Mouse (Mus musculus) liver, embryonic 15.5 days (tissue): ENCODE measurements around the gene Rab7b. TPM values are rescaled to one million over a fixed set of nuclear protein-coding genes. Genes with fewer than 3 reads are reported as not detected.
A peak's percentile ranks its signal among the peaks of the same experiment; 100 is the strongest.

ENCODE experiments used
- ATAC-seq: fragments of 200-750 bp; cut with Nextera tagmentation; 2 replicates; pipeline ENCODE4 v1.8.0; 2017; ENCODE audit warnings: moderate number of reproducible peaks, mild to moderate bottlenecking, moderate library complexity; ENCODE audit not compliant: insufficient read depth
- H3K27ac ChIP-seq: fragments of 300-500 bp; sonication (generic); replicated peaks from 2 replicates; pipeline ENCODE4 v1.5.1; 2015; ENCODE audit warnings: mild to moderate bottlenecking, inconsistent platforms
- H3K27me3 ChIP-seq: fragments of 300-500 bp; sonication (generic); 2 replicates; pipeline ENCODE4 v1.6.1; 2015; ENCODE audit warnings: mild to moderate bottlenecking, inconsistent platforms
- H3K36me3 ChIP-seq: fragments of 300-500 bp; sonication (generic); replicated peaks from 2 replicates; pipeline ENCODE4 v1.6.1; 2015; ENCODE audit warnings: moderate library complexity, mild to moderate bottlenecking, inconsistent platforms
- H3K4me1 ChIP-seq: fragments of 300-500 bp; sonication (generic); replicated peaks from 2 replicates; pipeline ENCODE4 v1.6.1; 2015; ENCODE audit warnings: inconsistent platforms
- H3K4me2 ChIP-seq: fragments of 300-500 bp; sonication (generic); 2 replicates; pipeline ENCODE4 v1.6.1; 2015; ENCODE audit warnings: moderate library complexity, mild to moderate bottlenecking, inconsistent platforms
- H3K4me3 ChIP-seq: fragments of 300-500 bp; sonication (generic); replicated peaks from 2 replicates; pipeline ENCODE4 v1.5.1; 2015; ENCODE audit warnings: mild to moderate bottlenecking, inconsistent platforms
- H3K9ac ChIP-seq: fragments of 300-500 bp; sonication (generic); 2 replicates; pipeline ENCODE4 v1.6.1; 2015; ENCODE audit warnings: moderate library complexity, mild to moderate bottlenecking, inconsistent platforms
- H3K9me3 ChIP-seq: fragments of 300-500 bp; sonication (generic); replicated peaks from 2 replicates; pipeline ENCODE4 v1.6.1; 2016; ENCODE audit warnings: inconsistent platforms
- WGBS: fragments of 180-500 bp; shearing (Covaris S2); methylation state at CpG from one replicate; pipeline ENCODE4 v1.1.7; 2015; ENCODE audit warnings: mixed read lengths; ENCODE audit not compliant: insufficient replicate concordance; 5-methylcytosine and 5-hydroxymethylcytosine counted together
- polyA plus RNA-seq: library from polyadenylated mRNA; unstranded; fragments of >200 nt; fragmentation: Nextera tagmentation; extraction: Ambion mirVana; gene quantifications from 2 replicates; pipeline ENCODE4 v1.2.1, GENCODE M21; 2015

Gene Rab7b
- polyA plus RNA-seq = 1.2 TPM in 2 replicates

DNA sequence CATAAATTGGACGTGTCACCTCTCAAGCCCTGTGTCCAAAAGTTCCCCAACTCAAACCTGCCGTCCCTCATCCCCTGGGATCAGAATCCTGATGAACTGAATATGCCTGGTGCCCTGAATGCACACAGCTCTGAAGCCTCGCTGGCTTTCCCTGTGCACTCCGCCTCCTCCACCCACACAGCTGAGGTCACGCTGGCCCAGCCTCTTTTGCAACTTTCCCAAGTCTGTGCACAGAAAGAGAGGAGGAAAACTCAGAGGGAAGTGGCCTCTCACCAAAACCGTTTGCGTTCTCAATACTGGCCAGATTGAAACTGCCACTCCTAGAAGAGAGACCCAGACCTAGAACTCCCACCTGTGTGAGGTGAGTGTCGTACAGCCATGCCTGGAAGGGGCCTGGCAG lies at the start of gene Rab7b:
Gene Rab7b (plus strand): TSS at position 221 of the 400 bp plus-strand sequence.
- Histone ChIP-seq H3K27me3 (no peaks in the 10 kb centered on the region), H3K27ac (no peak within 1 kb of the TSS), H3K4me3 (no peak within 1 kb of the TSS), H3K36me3 (no peaks in the 10 kb centered on the region), H3K9ac (no peak within 1 kb of the TSS), H3K4me2 (peak within 1 kb of the TSS; percentile 2; the same call in 1 of the 2 replicates), H3K9me3 (no peaks in the 10 kb centered on the region), H3K4me1 (peaks cover 7% of the 10 kb centered on the region; the same call in 1 of the 2 replicates)
- WGBS = 30% methylated on average over 8 of the region's 8 CpGs
- ATAC-seq = no peak

DNA sequence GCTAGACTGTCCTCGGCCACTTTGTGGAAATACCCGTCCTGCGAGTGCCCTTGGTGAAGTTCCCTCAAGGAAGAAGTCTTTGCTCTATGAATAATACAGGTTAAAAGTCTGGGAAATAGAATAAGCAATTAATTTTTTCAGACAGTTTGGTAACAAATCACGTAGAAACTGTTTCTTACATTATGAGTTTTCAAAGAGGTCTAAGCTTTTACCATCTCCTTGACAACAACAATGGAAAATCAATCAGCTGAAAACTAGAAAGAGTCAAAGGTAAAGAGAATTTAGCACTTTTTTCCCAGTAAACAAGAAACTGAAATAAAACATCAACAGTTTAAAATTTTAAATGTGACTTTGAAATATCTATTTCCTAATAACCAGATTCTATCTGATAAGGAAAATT lies 48.4 kb upstream of the Rab7b start:
- Histone ChIP-seq H3K27me3 (no peaks in the 10 kb centered on the region), H3K4me3 (peak overlapping the region; percentile 47), H3K4me1 (peaks cover 24% of the 10 kb centered on the region), H3K36me3 (peaks cover 15% of the 10 kb centered on the region), H3K4me2 (peak overlapping the region; percentile 59), H3K9ac (0 out of 2 replicates have a peak overlapping the region, but pooled peaks have one; percentile 27), H3K9me3 (0 out of 2 replicates have a peak, but pooled peaks cover 4% of the 10 kb centered on the region), H3K27ac (peak overlapping the region; percentile 57)
- no peak for ATAC-seq
- 85% methylated on average over 4 of the region's 4 CpGs for WGBS

DNA sequence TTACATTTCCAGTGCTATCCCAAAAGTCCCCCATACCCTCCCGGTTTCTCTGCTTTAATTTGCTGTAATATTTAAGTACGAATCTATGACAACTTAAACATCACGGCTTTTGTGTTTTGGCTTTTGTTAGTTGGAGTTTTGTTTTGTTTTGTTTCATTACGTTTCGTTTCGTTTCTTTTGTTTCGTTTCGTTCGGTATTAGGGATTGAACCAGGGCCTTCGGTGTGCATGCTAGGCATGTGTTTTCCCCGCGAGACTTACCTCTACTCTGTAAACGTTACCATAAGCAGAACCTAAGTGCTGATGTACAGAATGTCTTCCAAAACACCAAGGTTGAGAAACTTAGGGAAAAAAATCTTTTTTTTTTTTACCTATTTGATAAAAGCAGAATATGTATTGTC lies 46.9 kb upstream of the Rab7b start:
- Histone ChIP-seq H3K4me2 (0 out of 2 replicates have a peak overlapping the region, but pooled peaks have one; percentile 3), H3K27me3 (no peaks in the 10 kb centered on the region), H3K4me1 (peaks cover 23% of the 10 kb centered on the region), H3K4me3 (no peak overlapping the region), H3K9me3 (0 out of 2 replicates have a peak, but pooled peaks cover 4% of the 10 kb centered on the region), H3K27ac (no peak overlapping the region), H3K9ac (no peak overlapping the region), H3K36me3 (peaks cover 20% of the 10 kb centered on the region)
- no peak for ATAC-seq
- WGBS = 93% methylated on average over 13 of the region's 13 CpGs

DNA sequence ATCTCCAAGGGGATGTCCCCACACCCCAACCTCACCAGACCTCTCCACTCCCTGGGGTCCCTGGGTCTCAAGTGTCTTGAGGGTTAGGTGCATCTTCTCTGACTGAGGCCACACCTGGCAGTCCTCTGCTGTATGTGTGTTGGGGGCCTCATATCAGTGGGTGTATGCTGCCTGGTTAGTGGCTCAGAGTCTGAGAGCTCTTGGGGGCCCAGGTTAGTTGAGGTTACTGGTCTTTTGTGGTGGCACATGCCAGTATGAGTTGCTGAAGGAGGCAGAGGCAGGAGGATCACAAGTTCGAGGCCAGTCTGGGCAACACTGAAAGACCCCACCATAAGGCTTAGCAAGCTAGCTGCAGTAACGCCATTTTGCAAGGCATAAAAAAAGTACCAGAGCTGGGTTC lies 46.2 kb upstream of the Rab7b start:
- Histone ChIP-seq H3K9ac (no peak overlapping the region), H3K4me2 (peak overlapping the region; percentile 32), H3K27ac (no peak overlapping the region), H3K36me3 (peaks cover 21% of the 10 kb centered on the region), H3K4me1 (peaks cover 16% of the 10 kb centered on the region), H3K27me3 (no peaks in the 10 kb centered on the region), H3K4me3 (0 out of 2 replicates have a peak overlapping the region, but pooled peaks have one; percentile 0), H3K9me3 (0 out of 2 replicates have a peak, but pooled peaks cover 4% of the 10 kb centered on the region)
- 82% methylated on average over 2 of the region's 2 CpGs for WGBS
- ATAC-seq = no peak

DNA sequence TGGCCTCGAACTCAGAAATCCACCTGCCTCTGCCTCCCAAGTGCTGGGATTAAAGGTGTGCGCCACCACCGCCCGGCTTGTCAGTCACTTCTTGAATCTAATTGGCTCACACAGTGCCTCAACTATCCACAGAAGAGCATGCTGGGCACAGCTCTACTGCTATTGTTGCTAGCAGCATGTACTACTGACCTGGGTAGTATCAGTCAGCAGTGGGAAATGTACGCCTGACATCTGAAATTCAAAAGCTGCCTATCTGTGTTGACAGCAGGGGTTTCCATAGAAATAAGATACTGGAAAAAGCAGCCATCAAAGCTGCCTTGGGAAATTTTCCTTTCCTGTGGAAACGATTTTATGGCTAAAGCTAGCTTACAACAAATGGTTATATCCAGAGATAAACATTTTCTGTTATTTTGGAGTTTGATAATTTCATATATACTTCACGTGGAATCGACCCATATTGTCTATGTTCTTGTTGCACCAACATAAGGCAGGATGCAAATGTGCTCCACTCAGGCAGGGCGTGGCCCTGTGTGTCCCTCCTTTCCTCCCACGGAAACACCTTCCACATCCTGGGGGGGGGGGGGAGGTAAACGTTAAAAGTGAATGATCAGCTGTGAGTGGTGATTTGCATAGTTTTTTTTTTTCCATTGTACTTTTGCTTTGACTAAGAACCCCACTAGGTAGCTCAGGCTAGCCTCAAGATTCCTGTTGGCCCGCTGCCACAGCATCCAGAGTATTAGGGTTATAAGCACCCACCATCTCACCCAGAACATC lies 35.6 kb upstream of the Rab7b start:
- no peak for ATAC-seq
- Histone ChIP-seq H3K4me1 (peaks cover 10% of the 10 kb centered on the region), H3K9ac (no peak overlapping the region), H3K27me3 (no peaks in the 10 kb centered on the region), H3K36me3 (peaks cover 22% of the 10 kb centered on the region), H3K9me3 (no peaks in the 10 kb centered on the region), H3K4me3 (no peak overlapping the region), H3K4me2 (no peak overlapping the region), H3K27ac (no peak overlapping the region)
- 73% methylated on average over 12 of the region's 12 CpGs for WGBS

DNA sequence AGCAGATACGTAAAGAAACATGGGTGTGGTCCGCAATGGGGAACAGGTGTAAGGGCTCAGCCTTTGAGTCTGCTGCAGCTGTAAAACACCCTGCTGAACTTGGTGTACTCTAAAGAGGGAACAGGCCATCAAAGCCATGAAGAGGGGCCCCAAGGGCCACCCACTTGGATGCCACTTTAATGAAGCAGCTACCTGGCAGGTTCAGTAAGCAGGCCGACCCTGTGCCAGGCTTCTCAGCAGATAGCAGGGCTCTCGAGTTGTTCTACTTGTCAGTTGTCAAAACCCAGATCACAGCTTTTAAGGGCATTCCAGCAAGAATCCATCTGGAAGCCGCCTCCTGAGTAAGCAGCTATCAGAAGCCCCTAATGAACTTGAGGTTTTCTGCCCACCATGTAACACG lies 32.9 kb upstream of the Rab7b start:
- Histone ChIP-seq H3K4me1 (peaks cover 16% of the 10 kb centered on the region), H3K27me3 (no peaks in the 10 kb centered on the region), H3K36me3 (peaks cover 14% of the 10 kb centered on the region), H3K9ac (no peak overlapping the region), H3K4me2 (no peak overlapping the region), H3K4me3 (no peak overlapping the region), H3K9me3 (no peaks in the 10 kb centered on the region), H3K27ac (no peak overlapping the region)
- 76% methylated on average over 6 of the region's 6 CpGs for WGBS
- no peak for ATAC-seq

DNA sequence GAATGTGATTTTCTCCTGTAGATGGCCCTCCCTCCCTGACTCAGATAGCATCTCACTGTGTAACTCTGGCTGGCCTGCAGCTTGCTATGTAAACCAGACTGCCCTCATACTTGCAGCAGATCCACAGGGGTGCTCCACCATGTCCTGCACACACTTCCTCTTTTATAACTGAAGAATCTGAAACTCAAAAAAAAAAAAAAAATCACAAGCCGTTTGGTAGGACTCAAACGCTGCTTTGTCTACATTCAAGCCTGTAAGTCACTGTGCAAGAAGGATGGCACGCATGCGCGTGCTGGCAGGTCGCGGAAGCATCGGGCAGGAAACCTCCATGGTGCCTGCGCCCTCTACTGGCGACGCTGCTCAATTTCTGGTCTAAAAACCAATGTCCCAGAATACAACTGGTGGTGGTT lies 30.5 kb upstream of the Rab7b start:
- no peaks in the 10 kb centered on the region for H3K9me3 ChIP-seq
- H3K4me3 ChIP-seq = no peak overlapping the region
- H3K36me3 ChIP-seq = peaks cover 5% of the 10 kb centered on the region; the same call in 1 of the 2 replicates
- peak; percentile 47 for ATAC-seq
- under 1% methylated on average over 11 of the region's 11 CpGs for WGBS
- no peak overlapping the region for H3K9ac ChIP-seq
- H3K4me2 ChIP-seq = peak overlapping the region; percentile 29
- peaks cover 39% of the 10 kb centered on the region for H3K4me1 ChIP-seq
- no peak overlapping the region for H3K27ac ChIP-seq
- no peaks in the 10 kb centered on the region for H3K27me3 ChIP-seq

DNA sequence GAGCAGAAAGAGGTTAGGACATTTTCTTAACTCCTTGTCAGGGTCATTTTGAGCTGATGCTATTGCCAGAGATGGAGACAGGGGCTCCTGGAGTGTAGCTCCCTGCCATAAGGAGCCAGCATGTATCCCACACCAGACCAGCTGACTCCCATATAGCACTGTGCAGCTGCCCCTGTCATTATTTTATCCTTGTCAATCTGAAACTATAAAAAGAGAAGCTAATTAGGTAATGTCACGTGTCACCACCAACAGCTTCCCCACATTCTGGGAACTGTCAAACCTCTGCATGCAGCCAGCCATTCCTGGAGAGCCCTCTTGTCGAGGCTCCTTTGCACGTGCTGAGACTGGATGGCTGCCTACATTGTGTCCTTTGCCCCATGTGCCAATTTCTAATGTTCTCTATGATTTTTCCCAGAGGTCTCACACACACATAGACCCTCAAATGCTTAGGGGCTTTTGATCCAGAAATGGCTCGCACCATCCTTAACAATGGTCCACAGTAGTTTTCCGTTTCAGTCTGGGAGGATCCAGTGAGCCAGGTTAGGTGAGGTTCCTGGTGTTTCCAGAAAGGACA lies 28.9 kb upstream of the Rab7b start:
- 69% methylated on average over 5 of the region's 5 CpGs for WGBS
- ATAC-seq = no peak
- H3K27ac ChIP-seq = no peak overlapping the region

DNA sequence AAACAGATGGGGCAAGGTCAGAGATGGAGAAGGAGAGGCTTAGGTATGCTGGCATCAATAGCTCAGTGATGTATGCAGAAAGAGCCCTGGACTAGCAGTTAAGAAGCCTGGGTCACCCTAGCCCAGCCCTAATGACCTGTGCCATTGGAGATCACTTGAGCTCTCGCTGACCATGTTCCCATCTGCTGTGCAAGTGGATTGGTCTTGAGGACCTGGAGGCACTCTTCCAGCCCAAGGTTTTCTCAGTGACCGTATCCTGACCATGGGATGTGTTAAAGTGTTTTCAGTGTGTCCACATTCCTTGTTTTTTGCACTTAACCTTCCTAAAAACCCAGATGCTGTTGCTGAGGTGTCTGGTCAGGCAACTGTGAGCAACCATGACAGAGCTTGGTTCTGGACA lies 28.2 kb upstream of the Rab7b start:
- Histone ChIP-seq H3K27me3 (no peaks in the 10 kb centered on the region), H3K36me3 (peaks cover 12% of the 10 kb centered on the region), H3K27ac (no peak overlapping the region), H3K9me3 (no peaks in the 10 kb centered on the region), H3K4me2 (no peak overlapping the region), H3K4me3 (no peak overlapping the region), H3K9ac (no peak overlapping the region), H3K4me1 (peaks cover 51% of the 10 kb centered on the region)
- 79% methylated on average over 2 of the region's 2 CpGs for WGBS
- no peak for ATAC-seq

More for the DNA sequence above, 28.9 kb upstream of the Rab7b start:
- Histone ChIP-seq H3K4me1 (peaks cover 51% of the 10 kb centered on the region), H3K27me3 (no peaks in the 10 kb centered on the region), H3K4me2 (no peak overlapping the region), H3K9me3 (no peaks in the 10 kb centered on the region), H3K4me3 (no peak overlapping the region), H3K36me3 (peaks cover 11% of the 10 kb centered on the region), H3K9ac (no peak overlapping the region)

DNA sequence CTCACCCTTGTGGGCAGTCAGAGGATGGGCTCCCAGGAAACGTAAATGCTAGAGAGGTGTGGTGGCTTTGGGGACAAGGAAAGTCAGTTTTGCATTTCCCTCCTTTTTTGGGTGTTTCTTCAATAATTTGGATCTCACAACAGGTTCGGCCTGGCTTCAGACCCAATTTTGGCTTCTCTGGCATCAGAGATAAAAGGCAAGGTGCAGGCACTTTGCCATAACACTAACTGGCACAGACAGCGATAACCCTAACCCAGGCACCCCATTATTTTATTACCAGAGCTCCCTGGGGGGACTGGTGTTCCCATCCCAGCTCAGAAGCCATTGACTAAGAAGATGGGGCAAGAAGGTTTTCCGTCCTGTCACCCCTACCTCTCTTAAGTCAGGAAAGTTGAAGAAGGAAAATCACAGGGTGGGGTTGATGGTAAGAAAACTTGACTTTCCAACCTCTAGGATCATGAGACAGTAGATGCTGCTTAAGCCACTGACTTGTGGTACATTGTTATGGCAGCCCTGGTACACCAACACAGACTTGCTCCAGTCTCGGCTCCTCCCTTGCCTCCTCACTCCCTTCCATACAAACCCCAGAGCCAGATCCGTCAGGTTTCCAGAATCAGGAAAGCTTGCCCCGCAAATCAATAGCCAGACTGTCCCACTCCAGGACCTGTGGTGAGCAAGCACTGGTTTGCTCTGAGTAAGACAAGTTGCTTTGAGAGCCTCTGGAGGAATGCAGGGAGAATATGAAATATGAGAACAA lies 27.6 kb upstream of the Rab7b start:
- ATAC-seq = no peak
- Histone ChIP-seq H3K4me2 (no peak overlapping the region), H3K27me3 (no peaks in the 10 kb centered on the region), H3K9me3 (no peaks in the 10 kb centered on the region), H3K4me3 (no peak overlapping the region), H3K27ac (no peak overlapping the region), H3K4me1 (peaks cover 51% of the 10 kb centered on the region), H3K36me3 (peaks cover 12% of the 10 kb centered on the region), H3K9ac (no peak overlapping the region)
- 70% methylated on average over 7 of the region's 7 CpGs for WGBS

DNA sequence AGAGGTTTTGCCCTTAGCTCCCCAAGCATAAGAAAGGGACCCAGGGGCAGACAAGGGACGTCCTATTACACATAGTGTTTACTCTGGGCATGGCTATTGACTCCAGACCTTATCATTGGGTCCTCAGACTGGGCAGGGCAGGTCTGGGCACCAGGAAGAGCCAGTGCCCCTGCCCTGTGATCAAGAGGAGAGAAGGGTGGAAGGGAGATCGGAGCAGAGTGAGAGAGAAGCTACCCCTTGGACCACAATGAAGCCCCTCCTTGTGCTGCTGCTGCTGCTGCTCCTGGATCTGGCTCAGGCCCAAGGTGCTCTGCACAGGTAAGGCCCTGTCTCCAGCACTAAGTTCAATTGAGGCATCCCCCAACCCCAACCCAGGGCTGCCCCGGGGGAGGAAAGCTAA lies 26.7 kb upstream of the Rab7b start:
- Histone ChIP-seq H3K9me3 (no peaks in the 10 kb centered on the region), H3K4me1 (peaks cover 50% of the 10 kb centered on the region), H3K27me3 (no peaks in the 10 kb centered on the region), H3K9ac (no peak overlapping the region), H3K4me2 (peak overlapping the region; percentile 31), H3K36me3 (peaks cover 12% of the 10 kb centered on the region), H3K27ac (no peak overlapping the region), H3K4me3 (peak overlapping the region; percentile 17)
- ATAC-seq = peak; percentile 76
- 57% methylated on average over 3 of the region's 3 CpGs for WGBS
